Mouse (Mus musculus) G1E (cell line): ENCODE data around the gene Tmem74b.

Experiments used
- CTCF ChIP-seq: IDR thresholded peaks from 2 replicates; pipeline ENCODE4 v1.5.1; 2012; ENCODE audit warnings: low read depth, low read length, inconsistent platforms, mixed read lengths
- GATA1 ChIP-seq: IDR thresholded peaks from 2 replicates; pipeline ENCODE4 v1.6.1; 2012; ENCODE audit warnings: borderline replicate concordance, low read length, inconsistent platforms, mixed read lengths
- GATA2 ChIP-seq: IDR thresholded peaks from 2 replicates; pipeline ENCODE4 v1.6.1; 2012; ENCODE audit warnings: low read depth, low read length, inconsistent platforms, borderline replicate concordance
- TAL1 ChIP-seq: conservative IDR thresholded peaks from 2 replicates; pipeline ENCODE4 v1.6.1; 2012; ENCODE audit warnings: low read depth, low read length, inconsistent platforms, mixed read lengths

GRCm38 (mm10) chr2:151751330-151751729 is 49.5 kb downstream of the Tmem74b start:
- TF ChIP-seq CTCF (no peak), GATA1 (no peak), GATA2 (no peak), TAL1 (no peak)
